Mouse (Mus musculus) heart, embryonic 13.5 days (tissue): Measurements from ENCODE around the gene Tnfrsf18. TPM values are rescaled to one million over a fixed set of nuclear protein-coding genes. Genes with fewer than 3 reads are reported as not detected.
A peak's percentile ranks its signal among the peaks of the same experiment; 100 is the strongest.

Experiments
- ATAC-seq: fragments of 200-750 bp; cut with Nextera tagmentation; 2 replicates; pipeline ENCODE4 v1.8.0; 2017; ENCODE audit warnings: moderate TSS enrichment; ENCODE audit not compliant: insufficient number of reproducible peaks, low FRiP score, low TSS enrichment; ENCODE audit errors: extremely low read depth
- H3K27ac ChIP-seq: fragments of 300-500 bp; sonication (generic); replicated peaks from 2 replicates; pipeline ENCODE4 v1.5.1; 2015; ENCODE audit warnings: moderate library complexity, mild to moderate bottlenecking, inconsistent platforms
- H3K27me3 ChIP-seq: fragments of 300-500 bp; sonication (generic); replicated peaks from 2 replicates; pipeline ENCODE4 v1.6.1; 2015; ENCODE audit warnings: mild to moderate bottlenecking, inconsistent platforms
- H3K36me3 ChIP-seq: fragments of 300-500 bp; sonication (generic); 2 replicates; pipeline ENCODE4 v1.6.1; 2015; ENCODE audit warnings: mild to moderate bottlenecking, inconsistent platforms
- H3K4me1 ChIP-seq: fragments of 300-500 bp; sonication (generic); 2 replicates; pipeline ENCODE4 v1.6.1; 2015; ENCODE audit warnings: inconsistent platforms
- H3K4me2 ChIP-seq: fragments of 300-500 bp; sonication (generic); 2 replicates; pipeline ENCODE4 v1.6.1; 2015; ENCODE audit warnings: inconsistent platforms, mild to moderate bottlenecking, moderate library complexity
- H3K4me3 ChIP-seq: fragments of 300-500 bp; sonication (generic); 2 replicates; pipeline ENCODE4 v1.5.1; 2015; ENCODE audit warnings: moderate library complexity, mild to moderate bottlenecking, inconsistent platforms
- H3K9ac ChIP-seq: fragments of 300-500 bp; sonication (generic); 2 replicates; pipeline ENCODE4 v1.6.1; 2015; ENCODE audit warnings: inconsistent platforms, mild to moderate bottlenecking, moderate library complexity
- H3K9me3 ChIP-seq: fragments of 300-500 bp; sonication (generic); 2 replicates; pipeline ENCODE4 v1.6.1; 2016; ENCODE audit warnings: inconsistent platforms
- WGBS: fragments of 180-500 bp; shearing (Covaris S2); methylation state at CpG from one replicate; pipeline ENCODE4 v1.1.7; 2015; ENCODE audit warnings: mixed read lengths; 5-methylcytosine and 5-hydroxymethylcytosine counted together
- microRNA counts: library from miRNA; unstranded; fragments of <30 nt; microRNA quantifications from one replicate; lab custom pipeline; 2016
- microRNA-seq: library from miRNA; unstranded; fragments of <30 nt; microRNA quantifications from one replicate; pipeline ENCODE4, GENCODE M21; 2016
- polyA plus RNA-seq: library from polyadenylated mRNA; unstranded; fragments of >200 nt; fragmentation: Nextera tagmentation; extraction: Ambion mirVana; gene quantifications from 2 replicates; pipeline ENCODE4 v1.2.1, GENCODE M21; 2015

The Tnfrsf18 gene
- polyA plus RNA-seq, 1 experiment from 2014 or later, result 2.0 TPM

DNA sequence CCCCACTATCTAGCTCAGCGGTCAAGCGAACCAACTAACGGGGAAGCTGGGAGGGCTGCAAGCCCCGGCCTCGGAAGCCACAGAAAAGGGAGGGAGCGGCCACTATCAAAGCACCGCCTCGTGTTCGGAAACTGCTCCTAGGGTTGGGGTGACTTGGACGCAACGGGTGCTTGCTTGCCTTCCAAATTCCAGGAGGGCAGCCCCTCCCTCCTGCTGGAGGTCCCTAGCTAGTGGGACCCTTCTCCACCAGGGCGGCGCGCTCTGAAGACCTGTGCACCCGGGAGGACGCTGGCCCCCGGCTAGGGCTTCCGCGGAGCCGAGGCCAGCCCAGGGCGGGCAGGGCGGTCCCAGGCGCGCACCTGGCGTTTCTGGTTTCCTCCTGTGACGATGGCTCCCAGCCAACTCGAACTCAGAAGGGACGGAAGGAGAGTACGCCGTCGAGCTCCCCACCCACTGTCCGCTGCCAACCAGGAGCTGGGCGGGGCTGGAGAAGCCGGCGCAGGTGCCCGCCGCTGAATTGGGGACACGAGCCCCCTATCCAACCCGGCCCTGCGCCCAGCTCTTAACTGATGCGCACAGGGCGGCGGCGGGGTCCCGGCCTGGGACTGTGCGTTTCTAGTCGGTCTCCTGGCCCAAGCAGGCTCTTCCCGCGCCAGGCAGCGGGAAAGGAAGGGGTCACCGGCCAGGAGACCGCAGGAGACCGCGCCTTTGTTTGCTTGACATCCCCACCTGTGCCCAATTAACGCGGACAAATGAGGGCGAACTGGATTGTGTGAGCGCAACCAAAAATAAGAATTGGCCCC is 51.7 kb downstream of the Tnfrsf18 start:
- Histone ChIP-seq H3K4me2 (peak overlapping the region; percentile 96), H3K9me3 (no peaks in the 10 kb centered on the region), H3K36me3 (no peaks in the 10 kb centered on the region), H3K4me1 (peaks cover 25% of the 10 kb centered on the region), H3K9ac (peak overlapping the region; percentile 76), H3K27me3 (peaks cover 9% of the 10 kb centered on the region), H3K4me3 (peak overlapping the region; percentile 59), H3K27ac (0 out of 2 replicates have a peak overlapping the region, but pooled peaks have one; percentile 13)
- 0 out of 2 replicates have a peak, but pooled peaks have one; percentile 21 for ATAC-seq
- WGBS, result under 1% methylated on average over 58 of the region's 58 CpGs

MicroRNAs within 50 kb of the gene (microRNA counts, 519-probe panel; counts per million panel counts)
- microRNA mmu-miR-200a (lab: Ali Mortazavi, UCI), result 209 counts per million, percentile 61 among the panel's probes with 10 or more counts
- microRNA mmu-miR-200b (lab: Ali Mortazavi, UCI), result 3,798 counts per million, percentile 73 among the panel's probes with 10 or more counts
- 4,127 counts per million, percentile 76 among the panel's probes with 10 or more counts for microRNA mmu-miR-429 (lab: Ali Mortazavi, UCI)

Small RNAs within 50 kb of the gene (microRNA-seq; reads per million reads assigned to microRNA genes)
- gene Mir200a (51.2 reads per million, percentile 44 among the genes with 10 or more reads in this experiment), gene Mir200b (286 reads per million, percentile 67 among the genes with 10 or more reads in this experiment), gene Mir429 (952 reads per million, percentile 79 among the genes with 10 or more reads in this experiment)

Other genes with a start within 250 kb of the Tnfrsf18 start
- gene Tmem88b, start 240.3 kb upstream of the Tnfrsf18 start, polyA plus RNA-seq, result 4.2 and 5.3 TPM in 2 replicates
- not detected in 2 replicates for gene Ankrd65, start 235.7 kb upstream of the Tnfrsf18 start, polyA plus RNA-seq
- gene Mrpl20, start 223.3 kb upstream of the Tnfrsf18 start, polyA plus RNA-seq, result 138 and 157 TPM in 2 replicates
- 97.1 and 113 TPM in 2 replicates for gene Ccnl2, start 213.7 kb upstream of the Tnfrsf18 start, polyA plus RNA-seq
- 126 and 144 TPM in 2 replicates for gene Aurkaip1, start 194.9 kb upstream of the Tnfrsf18 start, polyA plus RNA-seq
- 56.7 and 59.3 TPM in 2 replicates for gene Mxra8, start 186.5 kb upstream of the Tnfrsf18 start, polyA plus RNA-seq
- gene Dvl1, start 178.8 kb upstream of the Tnfrsf18 start, polyA plus RNA-seq, result 2.8 and 2.9 TPM in 2 replicates
- 0.09 and 0.11 TPM in 2 replicates for gene Tas1r3, start 162.8 kb upstream of the Tnfrsf18 start, polyA plus RNA-seq
- 9.1 and 9.8 TPM in 2 replicates for gene Cptp, start 156.7 kb upstream of the Tnfrsf18 start, polyA plus RNA-seq
- gene Ints11, start 156.6 kb upstream of the Tnfrsf18 start, polyA plus RNA-seq, result 36.0 and 36.4 TPM in 2 replicates
- gene Pusl1, start 134.4 kb upstream of the Tnfrsf18 start, polyA plus RNA-seq, result 32.5 and 33.1 TPM in 2 replicates
- 8.8 and 10.4 TPM in 2 replicates for gene Acap3, start 134.3 kb upstream of the Tnfrsf18 start, polyA plus RNA-seq
- gene Ube2j2, start 82.3 kb upstream of the Tnfrsf18 start, polyA plus RNA-seq, result 72.0 and 81.6 TPM in 2 replicates
- gene C1qtnf12, start 63.8 kb upstream of the Tnfrsf18 start, polyA plus RNA-seq, result 20.3 and 32.8 TPM in 2 replicates
- 8.8 and 10.7 TPM in 2 replicates for gene B3galt6, start 33.5 kb upstream of the Tnfrsf18 start, polyA plus RNA-seq
- 127 and 136 TPM in 2 replicates for gene Sdf4, start 33.3 kb upstream of the Tnfrsf18 start, polyA plus RNA-seq
- gene Tnfrsf4, start 12.3 kb upstream of the Tnfrsf18 start, polyA plus RNA-seq, result 0.42 and 0.47 TPM in 2 replicates
- 0.60 and 0.66 TPM in 2 replicates for gene Ttll10, start 33.2 kb downstream of the Tnfrsf18 start, polyA plus RNA-seq
- gene 9430015G10Rik, start 83.8 kb downstream of the Tnfrsf18 start, polyA plus RNA-seq, result 16.2 and 18.0 TPM in 2 replicates
- gene Rnf223, start 104.3 kb downstream of the Tnfrsf18 start, polyA plus RNA-seq, result 0.16 and 0.22 TPM in 2 replicates
- gene Agrn, start 171.3 kb downstream of the Tnfrsf18 start, polyA plus RNA-seq, result 43.8 and 45.3 TPM in 2 replicates
- 3.5 and 4.3 TPM in 2 replicates for gene Isg15, start 174.7 kb downstream of the Tnfrsf18 start, polyA plus RNA-seq
- gene AW011738, start 177.1 kb downstream of the Tnfrsf18 start, polyA plus RNA-seq, result 3.2 and 3.3 TPM in 2 replicates
- 2.7 and 3.0 TPM in 2 replicates for gene Perm1, start 189.7 kb downstream of the Tnfrsf18 start, polyA plus RNA-seq
- 13.1 and 13.3 TPM in 2 replicates for gene Plekhn1, start 208.7 kb downstream of the Tnfrsf18 start, polyA plus RNA-seq
- gene Noc2l, start 209.8 kb downstream of the Tnfrsf18 start, polyA plus RNA-seq, result 39.3 and 41.8 TPM in 2 replicates
- 1.2 TPM in 2 replicates for gene Samd11, start 229.5 kb downstream of the Tnfrsf18 start, polyA plus RNA-seq